Mouse (Mus musculus) forebrain, embryonic 15.5 days (tissue): ENCODE results near the gene Sec23b. TPM values are rescaled to one million over a fixed set of nuclear protein-coding genes. Genes with fewer than 3 reads are reported as not detected.
A peak's percentile ranks its signal among the peaks of the same experiment; 100 is the strongest.

Source experiments
- ATAC-seq: fragments of 200-750 bp; cut with Nextera tagmentation; replicated peaks from 2 replicates; pipeline ENCODE4 v1.8.0; 2017; ENCODE audit warnings: mild to moderate bottlenecking, moderate TSS enrichment, moderate library complexity
- H3K27ac ChIP-seq: fragments of 300-500 bp; sonication (generic); replicated peaks from 2 replicates; pipeline ENCODE4 v1.5.1; 2015; ENCODE audit warnings: mild to moderate bottlenecking, inconsistent platforms
- H3K27me3 ChIP-seq: fragments of 300-500 bp; sonication (generic); 2 replicates; pipeline ENCODE4 v1.6.1; 2015; ENCODE audit warnings: inconsistent platforms
- H3K36me3 ChIP-seq: fragments of 300-500 bp; sonication (generic); 2 replicates; pipeline ENCODE4 v1.6.1; 2015; ENCODE audit warnings: mild to moderate bottlenecking, inconsistent platforms
- H3K4me1 ChIP-seq: fragments of 300-500 bp; sonication (generic); 2 replicates; pipeline ENCODE4 v1.6.1; 2015; ENCODE audit warnings: inconsistent platforms
- H3K4me2 ChIP-seq: fragments of 300-500 bp; sonication (generic); replicated peaks from 2 replicates; pipeline ENCODE4 v1.6.1; 2015; ENCODE audit warnings: mild to moderate bottlenecking, inconsistent platforms
- H3K4me3 ChIP-seq: fragments of 300-500 bp; sonication (generic); 2 replicates; pipeline ENCODE4 v1.5.1; 2015; ENCODE audit warnings: mild to moderate bottlenecking, inconsistent platforms
- H3K9ac ChIP-seq: fragments of 300-500 bp; sonication (generic); replicated peaks from 2 replicates; pipeline ENCODE4 v1.6.1; 2015; ENCODE audit warnings: mild to moderate bottlenecking, inconsistent platforms
- H3K9me3 ChIP-seq: fragments of 300-500 bp; sonication (generic); 2 replicates; pipeline ENCODE4 v1.6.1; 2016; ENCODE audit warnings: inconsistent platforms
- WGBS: fragments of 180-500 bp; shearing (Covaris S2); methylation state at CpG from one replicate; pipeline ENCODE4 v1.1.7; 2015; ENCODE audit warnings: mixed read lengths; 5-methylcytosine and 5-hydroxymethylcytosine counted together
- polyA plus RNA-seq: library from polyadenylated mRNA; unstranded; fragments of >200 nt; fragmentation: Nextera tagmentation; extraction: Ambion mirVana; gene quantifications from 2 replicates; pipeline ENCODE4 v1.2.1, GENCODE M21; 2015

The Sec23b gene
- polyA plus RNA-seq, 1 experiment from 2014 or later: 69.9 TPM

- Histone ChIP-seq H3K27me3 (no peaks in the 10 kb centered on the region), H3K4me1 (no peaks in the 10 kb centered on the region), H3K9me3 (no peaks in the 10 kb centered on the region), H3K9ac (no peak overlapping the region), H3K36me3 (no peaks in the 10 kb centered on the region), H3K4me2 (no peak overlapping the region), H3K27ac (no peak overlapping the region), H3K4me3 (no peak overlapping the region)
- 91% methylated on average over 16 of the region's 16 CpGs for WGBS
- ATAC-seq: no peak
These were observed 61.2 kb downstream of the Sec23b start for GRCm38 (mm10) chr2:144617074-144617874.

- WGBS: 68% methylated on average over 6 of the region's 6 CpGs
- H3K27ac ChIP-seq: no peak overlapping the region
- H3K4me3 ChIP-seq: no peak overlapping the region
- no peaks in the 10 kb centered on the region for H3K36me3 ChIP-seq
- no peaks in the 10 kb centered on the region for H3K9me3 ChIP-seq
- H3K4me2 ChIP-seq: no peak overlapping the region
- H3K4me1 ChIP-seq: no peaks in the 10 kb centered on the region
- ATAC-seq: no peak
- no peaks in the 10 kb centered on the region for H3K27me3 ChIP-seq
- H3K9ac ChIP-seq: no peak overlapping the region
These were observed 65.5 kb downstream of the Sec23b start for GRCm38 (mm10) chr2:144621491-144621890.

GRCm38 (mm10) chr2:144633551-144633950, 77.5 kb downstream of the Sec23b start:
- Histone ChIP-seq H3K4me3 (no peak overlapping the region), H3K27me3 (no peaks in the 10 kb centered on the region), H3K36me3 (peaks cover 3% of the 10 kb centered on the region; the same call in 1 of the 2 replicates), H3K9me3 (no peaks in the 10 kb centered on the region), H3K4me2 (no peak overlapping the region), H3K27ac (no peak overlapping the region), H3K4me1 (no peaks in the 10 kb centered on the region), H3K9ac (no peak overlapping the region)
- WGBS: 83% methylated on average over 2 of the region's 2 CpGs
- no peak for ATAC-seq

- Histone ChIP-seq H3K9me3 (no peaks in the 10 kb centered on the region), H3K27ac (no peak overlapping the region; the same call in 1 of the 2 replicates), H3K4me2 (no peak overlapping the region), H3K9ac (no peak overlapping the region), H3K27me3 (no peaks in the 10 kb centered on the region), H3K36me3 (peaks cover 3% of the 10 kb centered on the region; the same call in 1 of the 2 replicates), H3K4me1 (peaks cover 4% of the 10 kb centered on the region), H3K4me3 (no peak overlapping the region)
- no peak for ATAC-seq
- 79% methylated on average over 5 of the region's 5 CpGs for WGBS
These were observed 78.2 kb downstream of the Sec23b start for GRCm38 (mm10) chr2:144634231-144634630.

GRCm38 (mm10) chr2:144634729-144635128, 78.7 kb downstream of the Sec23b start:
- 53% methylated on average over 2 of the region's 2 CpGs for WGBS
- H3K27ac ChIP-seq: no peak overlapping the region
- H3K27me3 ChIP-seq: no peaks in the 10 kb centered on the region
- no peaks in the 10 kb centered on the region for H3K9me3 ChIP-seq
- ATAC-seq: no peak
- no peak overlapping the region for H3K4me3 ChIP-seq
- H3K9ac ChIP-seq: no peak overlapping the region
- peaks cover 8% of the 10 kb centered on the region for H3K4me1 ChIP-seq
- peaks cover 3% of the 10 kb centered on the region; the same call in 1 of the 2 replicates for H3K36me3 ChIP-seq
- H3K4me2 ChIP-seq: no peak overlapping the region

GRCm38 (mm10) chr2:144635644-144636320, 79.8 kb downstream of the Sec23b start:
- 15% methylated on average over 5 of the region's 5 CpGs for WGBS
- ATAC-seq: peak; percentile 54
- peaks cover 8% of the 10 kb centered on the region for H3K4me1 ChIP-seq

GRCm38 (mm10) chr2:144637204-144637603, 81.2 kb downstream of the Sec23b start:
- no peaks in the 10 kb centered on the region for H3K27me3 ChIP-seq
- H3K4me2 ChIP-seq: no peak overlapping the region
- peaks cover 8% of the 10 kb centered on the region for H3K4me1 ChIP-seq
- H3K4me3 ChIP-seq: no peak overlapping the region
- no peak for ATAC-seq
- H3K27ac ChIP-seq: no peak overlapping the region
- 87% methylated on average over 4 of the region's 4 CpGs for WGBS
- H3K36me3 ChIP-seq: peaks cover 3% of the 10 kb centered on the region; the same call in 1 of the 2 replicates
- no peaks in the 10 kb centered on the region for H3K9me3 ChIP-seq
- H3K9ac ChIP-seq: no peak overlapping the region

More at GRCm38 (mm10) chr2:144635644-144636320, 79.8 kb downstream of the Sec23b start:
- no peak overlapping the region for H3K9ac ChIP-seq
- no peaks in the 10 kb centered on the region for H3K9me3 ChIP-seq
- no peak overlapping the region for H3K4me2 ChIP-seq
- no peak overlapping the region for H3K4me3 ChIP-seq
- H3K27me3 ChIP-seq: no peaks in the 10 kb centered on the region
- no peak overlapping the region for H3K27ac ChIP-seq
- H3K36me3 ChIP-seq: peaks cover 3% of the 10 kb centered on the region; the same call in 1 of the 2 replicates

- Histone ChIP-seq H3K9me3 (no peaks in the 10 kb centered on the region), H3K36me3 (no peaks in the 10 kb centered on the region), H3K9ac (no peak overlapping the region), H3K4me3 (no peak overlapping the region), H3K4me2 (no peak overlapping the region), H3K4me1 (peaks cover 8% of the 10 kb centered on the region), H3K27ac (no peak overlapping the region), H3K27me3 (no peaks in the 10 kb centered on the region)
- ATAC-seq: no peak
- 78% methylated on average over 12 of the region's 12 CpGs for WGBS
These were observed 81.8 kb downstream of the Sec23b start for GRCm38 (mm10) chr2:144637671-144638395.

- H3K36me3 ChIP-seq: no peaks in the 10 kb centered on the region
- no peak overlapping the region for H3K27ac ChIP-seq
- H3K4me3 ChIP-seq: no peak overlapping the region
- no peak overlapping the region for H3K9ac ChIP-seq
- 60% methylated on average over 4 of the region's 4 CpGs for WGBS
- H3K4me1 ChIP-seq: peaks cover 8% of the 10 kb centered on the region
- 0 out of 2 replicates have a peak, but pooled peaks have one; percentile 29 for ATAC-seq
- H3K9me3 ChIP-seq: no peaks in the 10 kb centered on the region
- no peak overlapping the region for H3K4me2 ChIP-seq
- H3K27me3 ChIP-seq: no peaks in the 10 kb centered on the region
These were observed 82.7 kb downstream of the Sec23b start for GRCm38 (mm10) chr2:144638719-144639118.

GRCm38 (mm10) chr2:144640101-144640500, 84.1 kb downstream of the Sec23b start:
- no peak overlapping the region for H3K9ac ChIP-seq
- no peaks in the 10 kb centered on the region for H3K36me3 ChIP-seq
- H3K27me3 ChIP-seq: no peaks in the 10 kb centered on the region
- no peaks in the 10 kb centered on the region for H3K9me3 ChIP-seq
- H3K27ac ChIP-seq: no peak overlapping the region
- peaks cover 8% of the 10 kb centered on the region for H3K4me1 ChIP-seq
- H3K4me3 ChIP-seq: no peak overlapping the region
- no peak for ATAC-seq
- 69% methylated on average over 7 of the region's 7 CpGs for WGBS
- H3K4me2 ChIP-seq: no peak overlapping the region
